Mouse (Mus musculus): ENCODE data around the gene Dcaf7. TPM values are rescaled to one million over a fixed set of nuclear protein-coding genes. Genes with fewer than 3 reads are reported as not detected.
"Not testable (repeated sequence)": the region's sequence is repeated elsewhere in the genome, so short reads cannot be mapped to it uniquely, and the experiment has no call there.

Dcaf7 gene
- polyA plus RNA-seq, 1 experiment from 2014 or later: 104 TPM

- Histone ChIP-seq H3K4me3 (ENCODE audit: low read depth, low read length) (no peak overlapping the region), H3K27me3 (ENCODE audit: control insufficient read depth, insufficient read depth, low read length) (no peaks in the 10 kb centered on the region), H3K4me2 (ENCODE audit: low read depth, low read length, severe bottlenecking) (no peak overlapping the region), H3K9ac (ENCODE audit: low read length) (no peak overlapping the region), H3K9me3 (ENCODE audit: control insufficient read depth, low read length) (no peaks in the 10 kb centered on the region), H3K36me3 (ENCODE audit: control insufficient read depth, insufficient read depth, low read length) (no peaks in the 10 kb centered on the region), H3K27ac (ENCODE audit: low read depth, low read length) (no peak overlapping the region), H3K4me1 (replicated peaks; ENCODE audit: control insufficient read depth, insufficient read depth, low read length) (no peaks in the 10 kb centered on the region)
- 89% methylated on average over 5 of the region's 5 CpGs for WGBS
- DNase-seq (ENCODE audit: low spot score) (no peak), ATAC-seq (replicated peaks; ENCODE audit: low FRiP score) (no peak)
These were observed 9.1 kb upstream of the Dcaf7 start for GRCm38 (mm10) chr11:106027607-106028006.

DNA sequence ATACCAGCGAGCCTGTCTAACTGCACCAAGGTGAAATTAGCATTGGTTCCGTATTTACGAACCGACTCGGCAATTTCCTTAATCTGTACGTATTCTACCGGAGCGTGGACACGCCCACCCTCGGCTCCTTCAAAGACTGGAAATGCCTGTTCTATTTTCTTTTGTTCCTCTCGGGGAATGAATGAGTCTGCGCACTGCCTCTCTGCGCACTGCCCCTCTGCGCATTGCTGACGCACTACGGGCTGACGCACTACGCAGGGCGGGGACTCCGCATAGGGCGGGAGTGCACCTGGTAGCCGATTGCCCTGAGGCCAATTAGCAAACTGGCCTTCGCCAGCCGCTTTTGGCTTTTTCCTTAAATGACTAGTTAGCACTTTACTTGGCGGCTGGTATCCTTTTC, 4.6 kb upstream of the Dcaf7 start:
- H3K4me2 ChIP-seq (ENCODE audit: low read depth, low read length, severe bottlenecking); ATAC-seq (replicated peaks; ENCODE audit: low FRiP score); H3K36me3 ChIP-seq (ENCODE audit: control insufficient read depth, insufficient read depth, low read length); H3K9ac ChIP-seq (ENCODE audit: low read length); H3K27me3 ChIP-seq (ENCODE audit: control insufficient read depth, insufficient read depth, low read length); H3K4me1 ChIP-seq (replicated peaks; ENCODE audit: control insufficient read depth, insufficient read depth, low read length); H3K27ac ChIP-seq (ENCODE audit: low read depth, low read length); DNase-seq (ENCODE audit: low spot score); H3K9me3 ChIP-seq (ENCODE audit: control insufficient read depth, low read length): not testable (repeated sequence)
- WGBS: 46% methylated on average over 3 of the region's 25 CpGs
- peak overlapping the region; percentile 22; the same call in 1 of the 2 replicates for H3K4me3 ChIP-seq (ENCODE audit: low read depth, low read length)

GRCm38 (mm10) chr11:106033491-106033919, 3.2 kb upstream of the Dcaf7 start:
- Histone ChIP-seq H3K4me3 (ENCODE audit: low read depth, low read length) (no peak overlapping the region), H3K9me3 (ENCODE audit: control insufficient read depth, low read length) (no peaks in the 10 kb centered on the region)
- ATAC-seq (replicated peaks; ENCODE audit: low FRiP score): no peak

GRCm38 (mm10) chr11:106034986-106035385, 1.7 kb upstream of the Dcaf7 start:
- DNase-seq (ENCODE audit: low spot score) (no peak), ATAC-seq (replicated peaks; ENCODE audit: low FRiP score) (no peak)
- 89% methylated on average over 9 of the region's 9 CpGs for WGBS
- no peaks in the 10 kb centered on the region for H3K36me3 ChIP-seq (ENCODE audit: control insufficient read depth, insufficient read depth, low read length)
- H3K4me1 ChIP-seq (replicated peaks; ENCODE audit: control insufficient read depth, insufficient read depth, low read length): peaks cover 4% of the 10 kb centered on the region; the same call in 1 of the 2 replicates
- H3K27me3 ChIP-seq (ENCODE audit: control insufficient read depth, insufficient read depth, low read length): no peaks in the 10 kb centered on the region
- H3K27ac ChIP-seq (ENCODE audit: low read depth, low read length): no peak overlapping the region
- no peak overlapping the region for H3K9ac ChIP-seq (ENCODE audit: low read length)
- no peak overlapping the region for H3K4me3 ChIP-seq (ENCODE audit: low read depth, low read length)
- H3K4me2 ChIP-seq (ENCODE audit: low read depth, low read length, severe bottlenecking): no peak overlapping the region
- H3K9me3 ChIP-seq (ENCODE audit: control insufficient read depth, low read length): no peaks in the 10 kb centered on the region

More at GRCm38 (mm10) chr11:106033491-106033919, 3.2 kb upstream of the Dcaf7 start:
- H3K27me3 ChIP-seq (ENCODE audit: control insufficient read depth, insufficient read depth, low read length): no peaks in the 10 kb centered on the region
- H3K4me2 ChIP-seq (ENCODE audit: low read depth, low read length, severe bottlenecking): peak overlapping the region; percentile 35; the same call in 1 of the 2 replicates
- H3K27ac ChIP-seq (ENCODE audit: low read depth, low read length): 0 out of 2 replicates have a peak overlapping the region, but pooled peaks have one; percentile 34
- WGBS: 50% methylated on average over 11 of the region's 11 CpGs
- H3K9ac ChIP-seq (ENCODE audit: low read length): peak overlapping the region; percentile 20; the same call in 1 of the 2 replicates
- no peaks in the 10 kb centered on the region for H3K36me3 ChIP-seq (ENCODE audit: control insufficient read depth, insufficient read depth, low read length)
- DNase-seq (ENCODE audit: low spot score): no peak
- peaks cover 4% of the 10 kb centered on the region; the same call in 1 of the 2 replicates for H3K4me1 ChIP-seq (replicated peaks; ENCODE audit: control insufficient read depth, insufficient read depth, low read length)

- H3K9me3 ChIP-seq (ENCODE audit: control insufficient read depth, low read length): no peaks in the 10 kb centered on the region
- H3K9ac ChIP-seq (ENCODE audit: low read length): peak overlapping the region; percentile 79
- H3K27ac ChIP-seq (ENCODE audit: low read depth, low read length): peak overlapping the region; percentile 69; the same call in 1 of the 2 replicates
- no peaks in the 10 kb centered on the region for H3K36me3 ChIP-seq (ENCODE audit: control insufficient read depth, insufficient read depth, low read length)
- H3K4me2 ChIP-seq (ENCODE audit: low read depth, low read length, severe bottlenecking): peak overlapping the region; percentile 80
- DNase-seq (ENCODE audit: low spot score) (peak; percentile 76), ATAC-seq (replicated peaks; ENCODE audit: low FRiP score) (peak; percentile 11)
- H3K4me1 ChIP-seq (replicated peaks; ENCODE audit: control insufficient read depth, insufficient read depth, low read length): peaks cover 4% of the 10 kb centered on the region; the same call in 1 of the 2 replicates
- WGBS: under 1% methylated on average over 13 of the region's 13 CpGs
- no peaks in the 10 kb centered on the region for H3K27me3 ChIP-seq (ENCODE audit: control insufficient read depth, insufficient read depth, low read length)
- H3K4me3 ChIP-seq (ENCODE audit: low read depth, low read length): peak overlapping the region; percentile 98
These were observed 713 bp downstream of the Dcaf7 start for GRCm38 (mm10) chr11:106037418-106037751.

DNA sequence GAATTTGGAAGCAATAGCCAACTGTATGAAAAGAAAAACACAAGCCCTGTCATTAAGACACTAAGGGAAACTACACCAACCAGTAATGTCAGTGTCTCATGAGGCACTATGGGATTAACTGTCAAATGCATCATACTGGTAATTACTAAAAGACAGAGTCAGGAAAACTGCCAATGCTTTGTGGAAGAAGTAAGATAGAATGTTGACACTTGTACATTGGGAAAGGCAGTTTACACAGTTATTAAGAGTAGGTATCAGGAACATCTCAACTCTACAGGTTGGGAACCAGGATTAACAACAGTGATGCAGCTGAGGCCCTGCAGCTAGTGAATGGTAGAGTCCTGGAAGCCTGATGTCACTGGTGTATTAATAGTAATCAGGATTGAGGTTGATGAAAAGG, 7.7 kb downstream of the Dcaf7 start:
- ATAC-seq (replicated peaks; ENCODE audit: low FRiP score): no peak
- DNase-seq (ENCODE audit: low spot score): no peak
- no peaks in the 10 kb centered on the region for H3K27me3 ChIP-seq (ENCODE audit: control insufficient read depth, insufficient read depth, low read length)
- no peak overlapping the region for H3K27ac ChIP-seq (ENCODE audit: low read depth, low read length)
- H3K4me2 ChIP-seq (ENCODE audit: low read depth, low read length, severe bottlenecking): no peak overlapping the region
- no peaks in the 10 kb centered on the region; the same call in 1 of the 2 replicates for H3K36me3 ChIP-seq (ENCODE audit: control insufficient read depth, insufficient read depth, low read length)
- H3K9ac ChIP-seq (ENCODE audit: low read length): no peak overlapping the region
- no peaks in the 10 kb centered on the region for H3K4me1 ChIP-seq (replicated peaks; ENCODE audit: control insufficient read depth, insufficient read depth, low read length)
- no peak overlapping the region for H3K4me3 ChIP-seq (ENCODE audit: low read depth, low read length)
- no peaks in the 10 kb centered on the region for H3K9me3 ChIP-seq (ENCODE audit: control insufficient read depth, low read length)

GRCm38 (mm10) chr11:106045256-106045655, 8.6 kb downstream of the Dcaf7 start:
- Histone ChIP-seq H3K4me2 (ENCODE audit: low read depth, low read length, severe bottlenecking) (no peak overlapping the region), H3K4me1 (replicated peaks; ENCODE audit: control insufficient read depth, insufficient read depth, low read length) (no peaks in the 10 kb centered on the region), H3K36me3 (ENCODE audit: control insufficient read depth, insufficient read depth, low read length) (no peaks in the 10 kb centered on the region; the same call in 1 of the 2 replicates), H3K27me3 (ENCODE audit: control insufficient read depth, insufficient read depth, low read length) (no peaks in the 10 kb centered on the region), H3K27ac (ENCODE audit: low read depth, low read length) (no peak overlapping the region), H3K9ac (ENCODE audit: low read length) (no peak overlapping the region), H3K4me3 (ENCODE audit: low read depth, low read length) (no peak overlapping the region), H3K9me3 (ENCODE audit: control insufficient read depth, low read length) (no peaks in the 10 kb centered on the region)
- DNase-seq (ENCODE audit: low spot score): no peak
- ATAC-seq (replicated peaks; ENCODE audit: low FRiP score): no peak
- WGBS: 88% methylated on average over 1 of the region's 1 CpGs

GRCm38 (mm10) chr11:106045780-106046179, 9.1 kb downstream of the Dcaf7 start:
- Histone ChIP-seq H3K9me3 (ENCODE audit: control insufficient read depth, low read length) (no peaks in the 10 kb centered on the region), H3K27ac (ENCODE audit: low read depth, low read length) (no peak overlapping the region), H3K4me2 (ENCODE audit: low read depth, low read length, severe bottlenecking) (no peak overlapping the region), H3K4me3 (ENCODE audit: low read depth, low read length) (no peak overlapping the region), H3K27me3 (ENCODE audit: control insufficient read depth, insufficient read depth, low read length) (no peaks in the 10 kb centered on the region), H3K4me1 (replicated peaks; ENCODE audit: control insufficient read depth, insufficient read depth, low read length) (no peaks in the 10 kb centered on the region), H3K36me3 (ENCODE audit: control insufficient read depth, insufficient read depth, low read length) (no peaks in the 10 kb centered on the region; the same call in 1 of the 2 replicates), H3K9ac (ENCODE audit: low read length) (no peak overlapping the region)
- DNase-seq (ENCODE audit: low spot score) (no peak), ATAC-seq (replicated peaks; ENCODE audit: low FRiP score) (no peak)
- 94% methylated on average over 3 of the region's 3 CpGs for WGBS

DNA sequence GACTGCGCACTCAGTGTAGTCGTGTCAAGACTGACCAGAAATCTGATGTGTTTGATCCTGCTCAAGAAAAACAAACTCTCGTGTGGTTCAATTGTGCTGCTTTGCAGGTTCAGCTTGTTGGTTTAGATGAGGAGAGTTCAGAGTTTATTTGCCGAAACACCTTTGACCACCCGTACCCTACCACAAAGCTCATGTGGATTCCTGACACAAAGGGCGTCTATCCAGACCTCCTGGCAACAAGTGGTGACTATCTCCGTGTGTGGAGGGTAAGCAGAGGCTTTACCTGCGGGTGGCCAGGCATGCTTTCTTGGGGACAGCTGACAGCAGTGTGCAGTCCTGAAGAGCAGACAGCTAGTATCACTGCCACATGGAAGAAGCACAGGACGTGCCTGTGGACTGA, 9.9 kb downstream of the Dcaf7 start:
- 90% methylated on average over 9 of the region's 9 CpGs for WGBS
- H3K9me3 ChIP-seq (ENCODE audit: control insufficient read depth, low read length): no peaks in the 10 kb centered on the region
- H3K9ac ChIP-seq (ENCODE audit: low read length): no peak overlapping the region
- no peaks in the 10 kb centered on the region for H3K4me1 ChIP-seq (replicated peaks; ENCODE audit: control insufficient read depth, insufficient read depth, low read length)
- no peaks in the 10 kb centered on the region; the same call in 1 of the 2 replicates for H3K36me3 ChIP-seq (ENCODE audit: control insufficient read depth, insufficient read depth, low read length)
- H3K4me3 ChIP-seq (ENCODE audit: low read depth, low read length): no peak overlapping the region
- no peak overlapping the region for H3K27ac ChIP-seq (ENCODE audit: low read depth, low read length)
- no peaks in the 10 kb centered on the region for H3K27me3 ChIP-seq (ENCODE audit: control insufficient read depth, insufficient read depth, low read length)
- DNase-seq (ENCODE audit: low spot score) (no peak), ATAC-seq (replicated peaks; ENCODE audit: low FRiP score) (no peak)
- H3K4me2 ChIP-seq (ENCODE audit: low read depth, low read length, severe bottlenecking): no peak overlapping the region
